ENCODE assay signal across 9 mouse cellular contexts in the genomic region with DNA sequence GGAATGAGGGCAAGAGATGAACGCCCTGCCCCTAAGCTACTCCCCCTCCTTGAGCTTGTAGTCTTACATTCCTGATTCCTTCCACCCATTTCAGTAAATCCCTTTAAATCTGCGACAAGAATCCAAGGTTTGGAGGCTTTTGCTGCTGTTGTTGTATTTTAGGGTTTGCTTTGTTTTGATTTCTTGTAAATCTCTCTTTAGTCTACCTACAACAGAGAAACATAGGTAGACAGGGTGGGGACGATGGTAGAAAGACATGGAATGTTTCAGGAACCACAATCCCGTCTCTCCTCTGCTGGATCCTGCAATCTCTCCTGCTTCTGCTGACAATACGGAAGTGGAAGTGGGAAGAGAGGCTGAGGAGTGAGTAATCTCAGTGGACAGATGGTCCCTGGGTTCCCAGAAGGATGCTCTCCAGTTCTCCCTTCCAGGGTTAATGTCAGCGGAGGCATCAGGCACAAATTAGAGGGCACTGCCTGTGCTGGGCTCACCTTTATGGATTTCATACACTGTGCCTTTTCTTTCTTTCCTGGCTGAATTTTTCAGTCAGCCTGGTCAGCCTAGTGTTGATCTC. TPM values are rescaled to one million over a fixed set of nuclear protein-coding genes. Genes with fewer than 3 reads are reported as not detected.
DNase-seq lines count a peak whose midpoint lies in the region; ATAC-seq and TF ChIP-seq lines count a peak whose summit lies in the region.
"Had no signal": no experiment of that assay in that cellular context is flagged by ENCODE, and none has a peak within 500 bp of the region (broad histone marks: within the 10 kb centered on the region; RNA-seq: fewer than 3 reads in every experiment).

No protein-coding gene starts in this region.

- TF ChIP-seq EP300 in heart, adult 2 months (IDR thresholded peaks at IDR 0.05; ENCODE audit: insufficient read depth, low read depth, low read length): no peak

- intact Hi-C loops in heart, adult 2 months (cut with DNase I): loop anchor here (5.0 kb wide), 1 partner anchor 100 kb away; a partner anchor contains a TSS

- no peak; the same call in 1 of the 2 replicates for ATAC-seq in midbrain, embryonic 14.5 days (ENCODE audit: low FRiP score, low TSS enrichment)

- H3K4me2 ChIP-seq in midbrain, embryonic 14.5 days (ENCODE audit: low read length): peak overlapping the region; percentile 78

- peak overlapping the region; percentile 84 for H3K27ac ChIP-seq in heart, adult 2 months
- H3K27ac ChIP-seq in midbrain, embryonic 14.5 days (replicated peaks; ENCODE audit: low read depth, low read length): peak overlapping the region; percentile 93

- no peaks in the 10 kb centered on the region for H3K27me3 ChIP-seq in heart, adult 2 months (ENCODE audit: control insufficient read depth, insufficient read depth, low read length)
- no peaks in the 10 kb centered on the region for H3K27me3 ChIP-seq in midbrain, embryonic 14.5 days (ENCODE audit: control insufficient read depth, insufficient read depth, low read length)

- H3K9ac ChIP-seq in heart, adult 2 months (ENCODE audit: low read depth, low read length): peak overlapping the region; percentile 81
- H3K9ac ChIP-seq in midbrain, embryonic 14.5 days (replicated peaks; ENCODE audit: low read length): peak overlapping the region; percentile 88

- TF ChIP-seq POLR2A in heart, adult 2 months (IDR thresholded peaks at IDR 0.05; ENCODE audit: insufficient read depth, low read depth, low read length): no peak

- H3K79me2 ChIP-seq in heart, adult 2 months (replicated peaks; ENCODE audit: control insufficient read depth, insufficient read depth, low read length): no peaks in the 10 kb centered on the region

- H3K9me3 ChIP-seq in midbrain, embryonic 14.5 days (ENCODE audit: control insufficient read depth, low read length): no peaks in the 10 kb centered on the region

- H3K4me3 ChIP-seq in heart, adult 2 months: peak overlapping the region; percentile 59
- H3K4me3 ChIP-seq in midbrain, embryonic 14.5 days (replicated peaks; ENCODE audit: low read depth, low read length): peak overlapping the region; percentile 67

- peak; percentile 2 to 7 for DNase-seq in kidney, postnatal 4 days
- no peak for DNase-seq in kidney, postnatal 10 days
- DNase-seq in cerebellum, adult 8-10 months: peak; percentile 61
- no peak for DNase-seq in heart, adult 2 months
- DNase-seq in layer of hippocampus, adult 9-10 months (ENCODE audit: low spot score): peak; percentile 15
- peak; percentile 50 for DNase-seq in midbrain, embryonic 14.5 days
- DNase-seq in urinary bladder, postnatal 4 days (ENCODE audit: low spot score in 2 of 2): no peak
- DNase-seq in urinary bladder, postnatal 14 days (ENCODE audit: low spot score): no peak

- WGBS in heart, adult 2 months: 7% methylated on average over 6 of the region's 6 CpGs
- 7% methylated on average over 6 of the region's 6 CpGs for WGBS in midbrain, embryonic 14.5 days

- H3K36me3 ChIP-seq in heart, adult 2 months (ENCODE audit: control insufficient read depth, insufficient read depth, low read length): no peaks in the 10 kb centered on the region
- peaks cover 12% of the 10 kb centered on the region for H3K36me3 ChIP-seq in midbrain, embryonic 14.5 days (ENCODE audit: control insufficient read depth, insufficient read depth, low read length)

- H3K4me1 ChIP-seq in heart, adult 2 months (ENCODE audit: control insufficient read depth, insufficient read depth, low read length): peaks cover 2% of the 10 kb centered on the region
- peaks cover 17% of the 10 kb centered on the region for H3K4me1 ChIP-seq in midbrain, embryonic 14.5 days (ENCODE audit: control insufficient read depth, insufficient read depth, low read length)

- TF ChIP-seq CTCF in heart, adult 2 months (IDR thresholded peaks at IDR 0.05): no peak

RNA-seq across cellular contexts. Expression of a gene that starts 0.4 kb away (rescaled TPM):
- 1 to 10 TPM; 5.3 to 8.7 TPM for total RNA-seq in heart, adult 2 months (2021)
- polyA plus RNA-seq in heart, adult 2 months (2012; rRNA removed): 2.0 and 2.8 TPM in 2 replicates
- polyA plus RNA-seq in midbrain, embryonic 14.5 days (2014; fragmentation: Nextera tagmentation; extraction: Ambion mirVana): 2.8 and 5.8 TPM in 2 replicates

RNA-seq across cellular contexts. Expression of a gene that starts 1.2 kb away (rescaled TPM):
- total RNA-seq in heart, adult 2 months (2021): 1 to 10 TPM; 3.3 to 3.5 TPM
- polyA plus RNA-seq in heart, adult 2 months (2012; rRNA removed): 6.4 and 9.3 TPM in 2 replicates
- polyA plus RNA-seq in midbrain, embryonic 14.5 days (2014; fragmentation: Nextera tagmentation; extraction: Ambion mirVana): 131 and 161 TPM in 2 replicates
- total RNA-seq: MEL had no signal

Comparison
In these comparisons a context has a peak if more than half of its experiments do, and no peak if none do; other contexts are left out.
1. DNase-seq: peak in kidney, postnatal 4 days (2 of 2), cerebellum, adult 8-10 months (single experiment), layer of hippocampus, adult 9-10 months (single experiment) and midbrain, embryonic 14.5 days (single experiment); none in kidney, postnatal 10 days (single experiment), heart, adult 2 months (0 of 2), urinary bladder, postnatal 4 days (0 of 2) and urinary bladder, postnatal 14 days (single experiment).
2. RNA of a gene that starts 1.2 kb away (polyA plus RNA-seq): 131 to 161 TPM in midbrain, embryonic 14.5 days; 6.4 to 9.3 TPM in heart, adult 2 months; every median in the first group is over 10 times any median in the second.